Mouse (Mus musculus) c-Kit-negative CD71-positive TER-119-positive erythroid progenitor cells, embryonic 14.5 days (primary cell): ENCODE measurements around the gene Hoxa2.

Source experiments
- DNase-seq: peaks from one replicate; pipeline ENCODE4 v3.0.0-alpha.2; 2013; ENCODE audit warnings: low read depth, low spot score

Gene Hoxa2

GRCm38 (mm10) chr6:52151571-52151970 lies 13.1 kb downstream of the Hoxa2 start:
- no peak for DNase-seq

- no peak for DNase-seq
Observed at GRCm38 (mm10) chr6:52150401-52150966, 14.1 kb downstream of the Hoxa2 start.

- DNase-seq = no peak
Observed at GRCm38 (mm10) chr6:52139115-52139514, 25.5 kb downstream of the Hoxa2 start.

GRCm38 (mm10) chr6:52138576-52138975 lies 26.1 kb downstream of the Hoxa2 start:
- no peak for DNase-seq

GRCm38 (mm10) chr6:52137841-52138535 lies 26.6 kb downstream of the Hoxa2 start:
- no peak for DNase-seq

GRCm38 (mm10) chr6:52123673-52124072 lies 41.0 kb downstream of the Hoxa2 start:
- no peak for DNase-seq

- DNase-seq = no peak
Observed at GRCm38 (mm10) chr6:52121173-52121572, 43.5 kb downstream of the Hoxa2 start.

- DNase-seq = no peak
Observed at GRCm38 (mm10) chr6:52118903-52119635, 45.6 kb downstream of the Hoxa2 start.

GRCm38 (mm10) chr6:52115899-52116298 lies 48.7 kb downstream of the Hoxa2 start:
- no peak for DNase-seq
